Mouse (Mus musculus): ENCODE measurements around the gene Taf1d.
"Not testable (repeated sequence)": the region's sequence is repeated elsewhere in the genome, so short reads cannot be mapped to it uniquely, and the experiment has no call there.

The Taf1d gene

DNA sequence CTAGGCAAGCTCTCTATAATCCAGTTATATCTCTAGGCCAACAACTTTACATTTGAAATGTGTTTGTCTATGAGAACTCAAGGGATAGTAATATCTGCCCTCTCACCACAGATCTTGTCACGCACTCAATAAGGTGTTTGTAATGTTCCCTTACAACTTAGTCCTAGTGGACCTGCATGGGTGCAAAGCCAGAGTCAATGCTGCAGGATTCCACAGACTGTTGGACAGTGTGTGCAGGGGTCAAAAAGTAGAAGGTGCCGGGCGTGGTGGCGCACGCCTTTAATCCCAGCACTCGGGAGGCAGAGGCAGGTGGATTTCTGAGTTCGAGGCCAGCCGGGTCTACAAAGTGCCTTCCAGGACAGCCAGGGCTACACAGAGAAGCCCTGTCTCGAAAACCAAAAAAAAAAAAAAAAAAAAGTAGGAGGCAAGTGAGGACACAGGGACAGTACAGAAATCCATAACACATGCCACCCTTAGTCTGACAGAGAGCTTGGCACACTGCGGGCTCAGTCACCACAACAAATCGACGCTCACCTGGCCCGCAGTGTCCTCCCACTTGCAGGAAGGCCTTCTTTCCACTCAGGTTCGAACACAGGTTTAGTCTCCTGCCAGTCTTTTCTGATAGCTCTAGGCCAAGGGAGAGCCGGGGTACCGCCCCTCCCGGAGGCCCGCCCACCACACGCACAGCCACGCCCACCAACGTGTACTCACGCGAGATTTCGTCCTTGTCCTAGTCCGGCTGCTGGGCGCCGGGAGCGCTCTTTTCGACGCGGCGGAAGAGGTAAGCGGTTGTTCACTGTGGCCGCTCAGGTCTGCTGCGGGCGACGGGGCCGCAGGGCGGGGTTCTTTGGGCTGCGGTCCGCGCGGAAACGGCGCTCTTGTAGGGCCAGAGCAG lies at the start of gene Taf1d:
Gene Taf1d (plus strand): TSS at position 712 of the 895 bp plus-strand sequence.
- DNase-seq: peak; percentile 97 to 99

DNA sequence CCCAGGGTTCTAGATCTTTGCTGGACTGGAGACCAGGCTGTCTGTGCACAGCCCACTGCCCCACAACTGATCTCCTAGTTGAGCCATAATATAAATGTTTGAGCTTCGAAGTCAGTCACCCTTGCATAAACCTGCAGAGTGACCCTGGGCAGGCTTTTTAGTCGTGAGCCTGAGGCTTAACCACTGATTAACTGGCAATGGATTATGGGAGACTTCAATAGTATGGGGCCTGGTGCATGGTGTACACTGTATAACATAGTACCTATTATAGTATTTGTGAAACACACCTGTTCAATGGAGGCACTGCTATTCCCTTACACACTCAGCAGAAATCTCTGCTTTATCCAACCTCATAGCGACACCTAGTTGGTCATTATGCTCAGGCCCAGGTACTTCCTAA lies 49.8 kb upstream of the Taf1d start:
- DNase-seq: no peak

DNA sequence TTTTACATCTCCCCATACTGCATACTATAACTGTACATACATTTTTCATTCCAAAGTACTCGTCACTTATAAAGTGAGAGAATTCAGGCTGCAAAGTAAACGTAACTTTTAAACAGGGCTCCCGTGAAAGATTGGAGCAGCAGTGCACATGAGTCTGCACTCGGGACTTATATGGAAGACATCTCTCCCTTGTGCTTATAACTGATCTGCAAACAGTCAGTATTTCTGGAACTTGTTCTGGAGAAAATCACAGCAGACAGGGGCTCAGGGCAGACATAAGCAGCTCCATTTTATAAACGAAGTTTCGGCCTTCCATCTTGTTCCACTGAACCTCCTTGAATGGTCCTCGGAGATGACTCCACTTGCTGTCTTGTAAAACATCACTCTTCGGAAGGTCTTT lies 44.0 kb upstream of the Taf1d start:
- no peak for DNase-seq

DNA sequence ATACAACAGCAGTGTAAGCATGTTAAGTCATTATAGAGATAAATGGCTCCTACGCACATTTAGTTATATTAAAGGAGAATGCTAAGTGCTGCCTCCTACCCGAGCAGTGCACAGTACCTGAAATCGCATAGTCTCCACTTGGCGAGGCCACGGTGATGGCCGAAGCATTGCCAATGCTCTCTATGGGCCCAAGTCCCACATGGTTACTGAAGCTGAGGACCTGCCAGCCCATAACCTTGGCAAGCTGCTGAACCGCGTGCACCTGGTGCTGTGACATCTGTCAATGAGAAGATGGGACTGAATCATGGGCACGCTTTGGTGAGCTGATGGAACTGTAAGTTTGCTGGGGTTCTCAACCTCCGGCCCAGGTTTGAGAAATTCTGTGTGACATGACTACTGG lies 42.5 kb upstream of the Taf1d start:
- DNase-seq: peak; percentile 64 to 76

DNA sequence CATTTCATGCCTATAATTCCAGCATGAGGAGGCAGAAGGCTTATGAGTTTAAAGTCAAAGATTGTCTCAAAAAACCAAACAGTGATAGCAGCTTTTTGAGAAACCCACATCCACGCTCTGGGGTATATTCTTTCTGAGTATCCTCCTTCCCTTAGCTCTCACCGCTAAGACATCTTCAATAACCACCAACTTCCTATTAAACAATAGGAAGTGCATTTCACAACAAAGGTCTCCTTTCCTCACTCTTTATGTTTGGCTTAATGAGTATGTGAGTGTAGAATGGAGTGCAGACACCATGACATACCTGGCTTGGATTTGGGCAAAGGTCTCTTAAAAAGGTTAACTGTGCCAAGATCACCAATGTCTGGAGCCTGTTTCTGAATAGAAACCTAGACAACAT lies 32.0 kb upstream of the Taf1d start:
- no peak for DNase-seq

DNA sequence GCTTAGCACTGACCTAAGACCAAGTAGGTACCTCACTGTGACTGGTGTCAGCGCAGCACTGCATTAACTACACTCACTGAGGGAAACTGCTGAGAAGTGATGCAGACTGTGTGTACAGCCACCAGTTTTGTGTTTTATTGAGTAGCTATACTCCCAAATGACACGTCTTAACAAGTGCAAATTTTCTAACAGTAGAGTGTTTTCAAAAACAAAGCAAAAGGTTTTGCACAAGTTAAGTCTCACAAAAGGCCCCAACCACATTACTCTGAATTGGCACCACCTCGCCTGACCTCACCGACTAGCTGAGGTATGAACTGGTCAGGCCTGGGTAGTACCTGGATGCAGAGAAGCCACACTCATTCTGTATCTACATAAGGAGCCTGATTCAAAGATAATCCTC lies 29.2 kb upstream of the Taf1d start:
- no peak for DNase-seq

DNA sequence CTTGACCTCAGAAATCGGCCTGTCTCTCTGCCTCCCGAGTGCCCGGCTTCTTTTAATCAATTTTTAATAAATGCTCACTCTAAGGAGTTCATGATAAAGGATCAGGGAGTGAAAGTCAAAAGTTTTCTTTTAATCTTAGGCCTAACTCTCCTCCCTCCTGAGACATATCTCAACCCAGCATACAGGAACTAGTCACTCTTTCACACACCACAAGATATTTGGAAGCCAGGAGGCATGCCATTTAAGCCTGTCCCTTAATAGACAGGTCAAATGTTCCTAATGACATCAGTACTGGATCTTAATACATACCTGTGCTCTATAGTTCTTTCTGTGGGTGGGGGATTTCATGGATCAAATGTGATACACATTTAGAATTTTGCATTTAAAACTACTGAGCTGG lies 27.7 kb upstream of the Taf1d start:
- no peak for DNase-seq

DNA sequence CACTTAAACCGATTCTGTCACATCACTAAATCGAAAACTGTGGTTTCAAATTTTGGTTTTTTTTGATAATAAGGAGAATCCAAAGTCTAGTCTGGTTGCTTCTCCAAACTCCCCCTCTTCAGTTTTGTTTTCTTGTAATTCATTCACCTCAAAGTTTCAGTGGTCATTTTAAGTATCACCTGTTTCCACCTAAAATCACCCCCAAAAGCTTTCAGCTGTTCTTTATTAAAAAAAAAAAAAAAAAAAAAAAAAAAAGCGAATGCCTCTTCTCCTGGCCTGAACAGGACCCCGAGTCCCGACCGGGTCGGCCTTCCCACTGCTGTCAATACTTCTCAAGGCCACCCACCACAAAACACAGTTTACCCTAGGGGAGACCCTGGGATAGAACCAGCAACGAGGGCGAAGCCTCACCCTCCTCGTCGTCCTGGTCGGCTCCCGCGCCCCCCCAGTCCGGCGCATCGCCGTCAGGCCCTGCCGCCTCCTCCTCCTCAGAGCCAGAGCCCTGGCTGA lies 26.8 kb upstream of the Taf1d start:
- DNase-seq: no peak

DNA sequence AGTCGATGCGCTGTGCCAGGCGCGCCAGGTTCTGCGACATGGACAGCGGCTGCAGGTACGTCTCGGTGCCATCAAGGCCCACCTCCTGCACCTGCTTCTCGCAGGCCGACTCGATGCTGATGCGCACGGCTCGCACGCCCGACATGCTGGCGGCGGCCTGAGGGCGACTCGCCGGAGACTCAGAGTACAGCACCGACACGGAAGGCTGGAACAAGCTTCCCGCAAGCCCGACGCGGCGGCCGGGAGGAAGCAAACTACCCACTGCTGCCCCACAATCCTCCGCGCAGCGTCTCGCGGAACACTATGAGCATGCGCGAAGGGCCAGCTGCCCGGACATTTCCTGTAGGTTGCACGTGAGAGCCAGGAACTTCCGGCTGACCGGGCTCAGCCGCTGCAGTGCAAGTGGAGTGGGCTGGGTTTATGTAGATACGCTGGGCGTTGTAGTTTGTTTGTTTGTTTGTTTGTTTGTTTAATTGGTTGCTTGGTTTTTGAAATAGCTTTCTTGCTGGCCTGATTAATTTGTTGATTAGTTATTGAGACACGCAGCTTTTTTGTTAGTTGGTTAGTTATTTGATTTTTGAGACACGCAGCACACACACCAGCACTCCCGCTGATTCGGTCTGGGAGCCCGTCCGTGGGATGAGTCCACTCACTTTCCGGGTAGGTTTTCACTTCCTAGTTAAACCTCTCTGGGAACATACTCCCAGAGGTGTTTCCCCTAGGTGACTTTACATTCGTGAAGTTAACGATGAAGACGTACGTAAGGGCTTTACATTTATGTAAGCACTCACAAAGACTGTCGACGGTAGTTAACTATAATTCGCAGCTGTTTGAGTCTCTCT lies 26.1 kb upstream of the Taf1d start, which contains the start of gene Med17:
Gene Med17 (minus strand): TSS at position 283 of the 842 bp plus-strand sequence.
- DNase-seq: peak; percentile 95 to 96

DNA sequence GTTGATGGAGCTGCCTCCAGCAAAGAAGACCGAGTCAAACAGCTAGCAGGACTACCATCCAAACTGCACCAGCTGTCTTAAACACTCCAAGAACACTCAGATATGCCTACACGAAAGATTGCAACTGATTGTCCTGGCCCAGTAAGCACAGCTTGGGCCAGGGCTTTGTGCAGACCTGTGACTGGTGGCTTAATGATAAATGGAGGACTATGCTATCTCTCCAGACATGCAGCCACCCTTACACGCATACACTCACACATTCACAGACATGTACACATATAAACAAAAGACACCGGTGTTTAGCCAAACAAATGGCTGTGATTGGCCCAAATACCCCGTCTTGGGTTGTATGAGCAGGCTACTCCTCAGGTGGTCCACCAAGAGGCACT lies 25.5 kb upstream of the Taf1d start:
- DNase-seq: no peak

DNA sequence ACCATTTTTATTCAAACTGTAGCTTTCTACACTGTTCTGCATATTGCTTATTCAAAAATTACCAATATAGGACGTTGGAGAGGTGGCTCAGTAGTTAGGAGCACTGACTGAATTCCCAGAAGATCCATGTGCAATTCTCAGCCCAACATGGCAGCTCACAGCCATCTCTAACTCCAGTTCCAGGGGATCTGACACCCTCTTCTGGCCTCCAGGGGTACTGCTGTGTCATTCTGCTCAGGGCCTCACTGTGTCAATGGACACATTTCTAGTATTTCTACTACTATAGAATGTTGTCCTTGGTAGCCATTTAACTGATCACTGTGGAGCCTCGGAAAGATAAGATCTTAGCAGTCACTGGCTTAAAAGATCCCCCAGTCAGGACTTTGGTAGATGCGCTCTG lies 20.6 kb upstream of the Taf1d start:
- DNase-seq: no peak

DNA sequence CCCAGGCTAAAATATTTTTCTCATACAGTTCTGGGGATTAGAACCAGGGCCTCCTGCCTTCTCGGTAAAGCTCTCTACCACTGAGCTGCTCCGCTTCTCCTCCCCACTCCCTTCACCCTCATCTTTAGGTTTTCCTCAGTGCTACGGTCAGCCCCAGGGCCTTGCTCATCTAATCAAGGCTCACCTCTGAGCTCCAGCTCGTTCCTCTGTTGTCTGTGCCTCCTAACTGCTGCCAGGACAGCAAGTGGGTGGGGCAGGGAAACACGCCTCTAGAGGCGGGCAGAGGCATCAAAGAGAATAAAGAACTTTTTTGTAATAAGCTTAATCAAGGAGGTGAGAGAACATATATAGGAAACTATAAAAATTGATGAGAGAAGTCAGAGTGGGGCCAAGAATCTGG lies 18.2 kb upstream of the Taf1d start:
- no peak for DNase-seq

DNA sequence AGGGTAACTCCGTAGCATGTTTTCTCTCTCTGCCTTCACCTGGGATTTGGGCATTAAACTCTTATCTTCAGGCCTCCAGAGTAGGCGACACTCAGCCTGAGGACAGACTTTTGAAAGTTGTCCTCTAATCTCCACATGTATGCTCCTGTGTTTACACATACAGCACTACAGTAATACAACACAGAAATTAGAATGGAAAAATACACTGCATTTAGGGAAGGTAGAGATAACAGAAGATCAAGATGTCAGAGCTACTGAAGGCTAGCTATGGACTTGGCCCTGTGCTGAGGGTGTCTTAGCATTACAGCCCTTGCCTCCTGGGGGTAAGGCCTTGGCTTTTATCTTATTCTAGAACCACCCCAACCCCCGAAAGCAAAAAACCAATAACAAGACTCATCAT lies 17.6 kb upstream of the Taf1d start:
- no peak for DNase-seq

DNA sequence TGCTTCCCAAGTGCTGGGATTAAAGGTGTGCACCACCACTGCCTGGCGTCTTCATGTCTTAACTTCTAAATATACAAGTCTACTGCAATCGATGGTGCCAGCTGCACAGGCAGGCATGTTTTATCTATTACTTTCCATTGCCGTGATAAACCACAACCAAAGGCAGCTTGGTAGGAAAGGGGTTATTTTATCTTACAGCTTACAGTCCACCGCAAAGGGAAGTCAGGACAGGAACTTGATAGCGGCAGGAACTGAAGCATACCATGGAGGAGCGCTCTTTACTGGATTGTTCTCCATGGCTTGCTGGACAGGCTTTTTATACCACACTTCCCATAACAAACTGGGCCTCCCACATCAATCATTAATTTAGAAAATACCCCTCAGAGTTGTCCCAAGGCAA lies 16.8 kb upstream of the Taf1d start:
- no peak for DNase-seq

DNA sequence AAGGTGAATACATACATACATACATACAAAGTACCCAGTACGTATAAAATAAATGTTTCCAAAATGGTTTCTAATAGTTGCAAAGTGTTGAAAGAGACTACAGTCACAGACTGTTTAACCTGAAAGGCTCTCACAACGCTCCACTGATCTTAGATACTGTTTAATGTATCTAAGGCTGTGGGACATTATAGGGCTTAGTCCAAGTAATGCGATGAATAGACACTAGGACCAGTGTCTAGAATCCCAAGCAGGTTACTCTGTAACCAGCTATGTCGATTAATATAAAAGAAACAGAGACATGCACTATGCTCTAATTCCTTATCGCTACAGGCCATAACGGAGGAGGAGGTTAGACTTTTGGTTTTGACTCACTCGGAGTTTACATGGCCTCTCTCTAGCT lies 8.9 kb upstream of the Taf1d start:
- DNase-seq: no peak

DNA sequence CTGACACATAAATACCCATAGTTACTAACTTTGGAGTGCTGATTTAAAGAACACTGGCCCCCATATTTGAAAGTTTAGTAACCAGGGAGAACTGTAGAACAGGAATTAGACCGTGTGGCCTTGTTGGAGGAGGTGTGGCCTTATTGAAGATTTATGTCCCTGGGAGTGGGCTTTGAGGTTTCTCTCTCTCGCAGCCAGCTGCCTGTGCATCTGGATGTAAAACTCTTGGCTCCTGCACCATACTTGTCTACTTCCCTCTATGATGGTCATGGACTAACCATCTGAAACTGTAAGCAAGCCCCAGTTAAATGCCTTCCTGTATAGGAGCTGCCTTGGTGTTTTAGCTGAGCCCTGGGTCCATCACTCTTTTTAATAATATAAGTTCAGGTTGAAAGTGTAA lies 7.6 kb upstream of the Taf1d start:
- no peak for DNase-seq

DNA sequence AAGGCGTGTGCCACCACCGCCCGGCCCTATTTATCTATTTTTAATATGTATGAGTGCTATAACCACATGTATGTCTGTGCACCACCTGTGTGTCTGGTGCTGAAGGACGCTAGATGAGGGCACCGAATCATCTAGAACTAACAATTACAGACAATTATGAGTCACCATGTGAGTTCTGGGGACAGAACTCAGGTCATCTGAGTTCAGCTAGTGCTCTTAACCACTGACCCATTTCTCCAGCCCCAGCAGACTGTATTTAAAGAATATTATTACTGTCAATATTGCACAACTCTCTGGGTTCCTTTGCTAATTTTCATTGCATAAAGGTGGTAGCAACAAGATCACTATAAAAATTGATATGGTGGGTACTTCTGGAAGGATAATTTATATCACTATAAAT lies 6.0 kb upstream of the Taf1d start:
- DNase-seq: no peak

DNA sequence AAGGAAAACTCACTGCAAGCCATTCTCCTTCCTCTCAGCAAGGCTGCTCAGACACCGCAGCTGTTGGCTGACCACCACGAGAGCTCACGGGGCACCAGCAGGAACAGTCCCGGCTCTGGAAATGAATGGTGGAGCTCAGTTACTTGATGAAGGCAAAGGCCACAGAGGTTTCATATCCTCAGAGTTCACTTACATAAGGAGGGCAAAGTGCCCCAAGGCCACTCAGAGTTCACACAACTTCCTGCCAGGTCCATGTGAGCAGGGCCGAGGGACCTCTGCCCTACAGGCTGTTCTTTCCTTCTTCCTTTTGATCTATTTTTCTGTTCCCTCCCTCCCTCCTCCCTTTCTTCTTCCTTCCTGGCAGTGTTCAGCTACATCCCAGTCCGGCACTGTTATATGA lies 4.6 kb upstream of the Taf1d start:
- no peak for DNase-seq

DNA sequence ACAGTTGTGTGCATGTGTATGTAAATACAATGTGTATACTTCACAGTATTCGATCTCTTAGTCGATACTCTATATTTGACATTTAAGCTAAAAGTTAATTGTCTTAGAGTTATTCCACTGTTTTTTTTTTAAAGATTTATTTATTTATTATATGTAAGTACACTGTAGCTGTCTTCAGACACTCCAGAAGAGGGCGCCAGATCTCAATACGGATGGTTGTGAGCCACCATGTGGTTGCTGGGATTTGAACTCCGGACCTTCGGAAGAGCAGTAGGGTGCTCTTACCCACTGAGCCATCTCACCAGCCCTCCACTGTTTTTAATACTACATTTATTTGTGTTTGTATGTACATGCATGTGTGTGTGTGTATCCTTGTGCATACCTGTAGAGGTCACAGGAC lies 4.0 kb upstream of the Taf1d start:
- DNase-seq: not testable (repeated sequence)

DNA sequence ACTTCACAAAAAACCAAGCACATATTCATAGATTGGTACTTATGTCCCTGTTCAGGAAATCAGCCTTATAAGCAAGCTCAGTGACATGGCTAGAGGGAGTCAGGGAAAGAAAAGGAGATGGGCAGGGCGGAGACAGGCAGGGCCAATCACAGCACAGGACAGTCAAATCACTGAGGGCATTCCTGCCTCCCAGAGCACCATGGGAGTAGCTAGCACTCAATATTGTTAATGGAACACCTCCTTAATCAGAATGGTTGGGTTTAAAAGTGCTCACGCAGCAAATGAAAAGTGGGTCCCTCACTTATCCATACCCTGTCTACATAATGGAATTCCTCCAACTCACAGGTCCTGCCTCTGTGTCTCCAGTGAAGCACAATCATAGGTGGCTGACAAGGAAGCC lies 3.1 kb upstream of the Taf1d start:
- no peak for DNase-seq

DNA sequence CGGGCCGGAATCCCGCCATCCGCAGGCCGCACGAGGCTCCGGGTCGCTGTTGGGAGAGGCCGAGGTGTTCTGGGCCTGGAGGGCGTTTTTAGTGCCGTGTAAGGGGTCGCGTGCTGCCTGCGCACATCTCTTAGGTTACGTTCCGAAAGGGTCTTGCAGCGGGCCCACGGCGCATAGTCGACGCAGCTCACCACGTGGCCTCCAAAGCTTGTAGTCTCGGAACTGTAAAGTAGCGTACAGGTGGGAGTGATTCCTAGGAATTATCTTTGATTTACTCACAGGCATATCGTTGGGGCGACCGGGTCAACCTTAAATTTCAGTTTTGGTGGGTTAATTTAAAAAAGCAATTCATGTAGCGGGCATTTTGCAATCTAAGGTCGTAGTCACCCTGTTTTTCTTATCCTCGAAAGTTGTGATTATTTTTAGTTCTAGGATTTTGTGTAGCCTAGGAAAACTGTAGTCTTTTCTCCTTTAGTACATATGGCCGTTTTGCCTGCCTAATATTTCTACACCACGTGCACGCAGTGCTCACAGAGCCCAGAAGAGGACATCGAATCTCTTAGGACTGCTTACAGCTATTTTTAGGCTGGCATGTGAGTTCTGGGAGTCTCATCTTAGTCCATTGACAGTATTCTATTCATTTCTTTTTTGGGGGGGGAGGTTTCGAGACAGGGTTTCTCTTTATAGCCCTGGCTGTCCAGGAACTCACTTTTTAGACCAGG lies 545 bp downstream of the Taf1d start, which contains the start of gene 4931406C07Rik:
Gene 4931406C07Rik (minus strand): TSS at position 51 of the 722 bp plus-strand sequence.
- no peak for DNase-seq

DNA sequence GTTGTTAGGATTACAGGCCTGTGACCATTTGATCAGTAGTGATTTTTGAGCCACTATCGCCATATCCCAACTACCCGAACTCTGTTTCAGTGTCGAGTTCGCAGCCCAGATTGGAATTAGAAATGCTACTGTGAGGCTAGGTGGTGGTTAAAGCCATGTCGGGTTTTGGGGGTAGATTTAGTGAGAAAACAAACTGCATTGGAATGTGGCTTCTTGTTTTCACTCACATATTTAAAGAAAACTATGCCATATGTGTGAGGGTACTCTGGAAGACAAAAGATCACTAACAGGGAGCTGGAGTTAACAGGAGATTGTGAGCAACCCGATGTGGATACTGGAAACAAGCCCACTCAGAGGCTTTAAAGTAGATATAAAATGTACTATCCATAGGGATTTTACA lies 1.2 kb downstream of the Taf1d start:
- no peak for DNase-seq

DNA sequence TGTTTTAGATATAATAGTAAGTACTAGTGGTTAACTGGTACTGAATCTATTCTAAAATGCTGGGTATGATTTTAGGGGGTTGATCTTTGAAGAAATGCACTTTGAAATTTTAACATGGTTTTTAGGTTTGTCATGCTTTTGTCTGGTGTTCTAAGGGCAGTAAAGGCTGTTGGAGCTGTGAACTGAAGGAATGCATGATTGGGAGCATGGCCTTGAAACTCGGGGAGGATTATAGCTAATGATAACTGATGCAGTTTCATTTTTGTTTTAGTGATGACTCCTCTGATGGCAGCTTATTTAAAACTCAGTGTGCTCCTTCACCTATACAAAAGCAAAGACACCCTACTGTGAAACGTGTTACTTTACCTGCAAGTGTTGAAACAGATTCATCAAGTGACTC lies 2.2 kb downstream of the Taf1d start:
- no peak for DNase-seq
